Mouse (Mus musculus): ENCODE data around the gene C1ra.

DNA sequence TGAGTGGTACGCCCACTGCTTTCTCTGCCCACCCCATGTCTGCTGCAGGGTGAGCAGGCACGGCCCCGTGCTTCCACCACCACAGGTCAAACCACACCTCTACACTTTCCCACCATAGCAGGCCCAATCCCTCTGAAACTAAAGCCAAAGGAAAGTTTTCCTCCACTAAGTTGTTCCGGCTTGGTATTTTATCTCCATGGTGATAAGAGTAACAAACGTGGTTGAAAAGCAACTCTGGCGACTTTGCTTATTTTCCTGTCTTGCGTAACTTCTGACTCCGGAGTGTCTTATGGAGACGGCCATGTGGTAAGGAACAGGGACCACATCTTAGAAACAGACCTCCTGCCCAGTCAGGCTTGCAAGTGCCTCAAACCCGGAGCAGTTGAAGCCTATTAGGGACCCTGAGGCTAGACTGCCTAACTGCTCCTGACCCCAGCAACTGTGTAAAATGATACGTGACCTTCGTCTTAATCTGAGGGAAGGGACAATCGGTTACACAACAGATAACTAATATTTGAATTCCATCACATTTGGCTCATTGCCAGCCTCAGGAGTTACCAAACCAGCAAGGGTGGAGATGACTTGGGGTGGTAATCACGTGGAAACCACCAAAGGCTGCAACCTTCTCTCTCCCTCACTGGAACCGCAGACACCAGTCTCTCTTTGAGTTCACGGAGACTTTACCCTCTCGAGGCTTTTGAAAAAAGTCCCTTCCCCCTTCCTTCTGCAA lies 34.1 kb upstream of the C1ra start:
- TF ChIP-seq EP300 (IDR thresholded peaks at IDR 0.05) (no peak), CTCF (IDR thresholded peaks at IDR 0.05) (no peak)

Measured in lung, postnatal 0 days (tissue).